Mouse (Mus musculus) liver, adult 2 months (tissue): ENCODE measurements around the gene Ccs.

Experiments used
- CTCF ChIP-seq: fragments of 200-500 bp; IDR thresholded peaks from 2 replicates; pipeline ENCODE4 v1.5.1; 2011; ENCODE audit warnings: low read depth, low read length, control low read depth
- POLR2A ChIP-seq: fragments of 200-500 bp; IDR thresholded peaks from 2 replicates; pipeline ENCODE4 v1.6.1; 2011; ENCODE audit warnings: low read length, control low read depth; ENCODE audit not compliant: insufficient read depth; ENCODE audit errors: extremely low read depth

- TF ChIP-seq CTCF = no peak
- no peak for TF ChIP-seq POLR2A
Observed at GRCm38 (mm10) chr19:4850281-4850680, 11.1 kb upstream of the Ccs start.
